8 mouse cellular contexts compared by ENCODE assay signal in genomic region chr17:47693671-47694441, GRCm38 (mm10). TPM values are rescaled to one million over a fixed set of nuclear protein-coding genes. Genes with fewer than 3 reads are reported as not detected.
A peak's percentile ranks its signal among the peaks of the same experiment; 100 is the strongest.
DNase-seq lines count a peak whose midpoint lies in the region; ATAC-seq and TF ChIP-seq lines count a peak whose summit lies in the region.

No protein-coding gene starts in this region.

- no peaks in the 10 kb centered on the region; the same call in 1 of the 2 replicates for H3K4me1 ChIP-seq in embryonic facial prominence, embryonic 14.5 days (ENCODE audit: control insufficient read depth, insufficient read depth, low read length)
- peaks cover 41% of the 10 kb centered on the region for H3K4me1 ChIP-seq in hindbrain, embryonic 10.5 days (replicated peaks)
- peaks cover 0 to 4% of the 10 kb centered on the region in 2 experiments; a peak in 2 of 4 replicates for H3K4me1 ChIP-seq in liver, embryonic 14.5 days (replicated peaks; ENCODE audit: control insufficient read depth in 2 of 2, insufficient read depth in 2 of 2, low read length in 1 of 2)

- H3K27ac ChIP-seq in embryonic facial prominence, embryonic 14.5 days (replicated peaks; ENCODE audit: low read depth, low read length): no peak overlapping the region
- peak overlapping the region; percentile 94 for H3K27ac ChIP-seq in hindbrain, embryonic 10.5 days
- no peak overlapping the region for H3K27ac ChIP-seq in liver, embryonic 14.5 days

- H3K36me3 ChIP-seq in embryonic facial prominence, embryonic 14.5 days (ENCODE audit: control insufficient read depth, insufficient read depth, low read length): 0 out of 2 replicates have a peak, but pooled peaks cover 4% of the 10 kb centered on the region
- peaks cover 12% of the 10 kb centered on the region; the same call in 1 of the 2 replicates for H3K36me3 ChIP-seq in hindbrain, embryonic 10.5 days
- H3K36me3 ChIP-seq in liver, embryonic 14.5 days (replicated peaks; ENCODE audit: control insufficient read depth, insufficient read depth, low read depth): no peaks in the 10 kb centered on the region

- TF ChIP-seq CTCF in liver, embryonic 14.5 days (IDR thresholded peaks at IDR 0.05; ENCODE audit: low read depth): no peak

- peak overlapping the region; percentile 84 for H3K4me2 ChIP-seq in embryonic facial prominence, embryonic 14.5 days (ENCODE audit: low read depth, low read length)
- peak overlapping the region; percentile 83 for H3K4me2 ChIP-seq in liver, embryonic 14.5 days (ENCODE audit: low read depth)

- H3K9ac ChIP-seq in embryonic facial prominence, embryonic 14.5 days (ENCODE audit: low read depth, low read length): peak overlapping the region; percentile 87
- no peak overlapping the region; the same call in 1 of the 2 replicates for H3K9ac ChIP-seq in liver, embryonic 14.5 days (replicated peaks)

- TF ChIP-seq EP300 in liver, embryonic 14.5 days (IDR thresholded peaks at IDR 0.05; ENCODE audit: low read depth): no peak

- H3K9me3 ChIP-seq in embryonic facial prominence, embryonic 14.5 days (ENCODE audit: control insufficient read depth, low read length): no peaks in the 10 kb centered on the region
- H3K9me3 ChIP-seq in hindbrain, embryonic 10.5 days: no peaks in the 10 kb centered on the region
- no peaks in the 10 kb centered on the region for H3K9me3 ChIP-seq in liver, embryonic 14.5 days (ENCODE audit: control insufficient read depth, low read length)

- DNase-seq in gastrocnemius, adult 8-10 months (ENCODE audit: low spot score in 2 of 2): peak; percentile 8 to 22
- DNase-seq in gastrocnemius, postnatal 14 days: no peak
- no peak for DNase-seq in embryonic facial prominence, embryonic 14.5 days (ENCODE audit: low spot score)
- DNase-seq in hindbrain, embryonic 10.5 days (ENCODE audit: low spot score): no peak
- no peak for DNase-seq in liver, embryonic 14.5 days (ENCODE audit: low read depth in 3 of 3, low spot score in 3 of 3)
- DNase-seq in retina, embryonic 14.5 days (ENCODE audit: low spot score): no peak
- no peak for DNase-seq in left cerebral cortex, adult 11 months (ENCODE audit: low spot score)

- no peaks in the 10 kb centered on the region for H3K27me3 ChIP-seq in embryonic facial prominence, embryonic 14.5 days (replicated peaks; ENCODE audit: control insufficient read depth, insufficient read depth, low read length)
- H3K27me3 ChIP-seq in hindbrain, embryonic 10.5 days (ENCODE audit: insufficient read depth, poor library complexity, severe bottlenecking): peaks cover 51% of the 10 kb centered on the region
- H3K27me3 ChIP-seq in liver, embryonic 14.5 days (ENCODE audit: control insufficient read depth, insufficient read depth, low read length): peaks cover 20% of the 10 kb centered on the region

- intact Hi-C loops in gastrocnemius, postnatal 14 days (cut with DNase I; ENCODE audit: low total_unique reads): loop anchor here (5.0 kb wide), 1 partner anchor 77 kb away; no protein-coding TSS in a partner anchor

- WGBS in embryonic facial prominence, embryonic 14.5 days: 39% methylated on average over 13 of the region's 13 CpGs
- 35% methylated on average over 13 of the region's 13 CpGs for WGBS in hindbrain, embryonic 10.5 days
- 43% methylated on average over 13 of the region's 13 CpGs for WGBS in liver, embryonic 14.5 days (ENCODE audit: insufficient replicate concordance)

- ATAC-seq in embryonic facial prominence, embryonic 14.5 days (ENCODE audit: low read depth): no peak
- no peak for ATAC-seq in liver, embryonic 14.5 days (ENCODE audit: insufficient read depth)
- ATAC-seq in granulocyte monocyte progenitor cell, adult 5-6 weeks (replicated peaks; ENCODE audit: poor library complexity, severe bottlenecking): no peak

- H3K4me3 ChIP-seq in embryonic facial prominence, embryonic 14.5 days (ENCODE audit: low read depth, low read length): peak overlapping the region; percentile 85
- peak overlapping the region; percentile 78 for H3K4me3 ChIP-seq in hindbrain, embryonic 10.5 days
- H3K4me3 ChIP-seq in liver, embryonic 14.5 days (ENCODE audit: insufficient read depth in 1 of 2, low read depth in 2 of 2, low read length in 2 of 2): peak overlapping the region; percentile 56 to 62

RNA-seq across cellular contexts. Expression of gene Gm21981, which starts 0.4 kb away (rescaled TPM):
- under 1 TPM in 2 of 4 experiments, not detected in 2; 0.17 to 0.39 TPM for total RNA-seq in gastrocnemius, adult 8-10 months (2022)
- under 1 TPM; 0.24 to 0.47 TPM for total RNA-seq in gastrocnemius, postnatal 14 days (2021)
- polyA plus RNA-seq in embryonic facial prominence, embryonic 14.5 days (2014; fragmentation: Nextera tagmentation; extraction: Ambion mirVana): 1.5 and 2.1 TPM in 2 replicates
- 0.27 and 0.86 TPM in 2 replicates for polyA plus RNA-seq in hindbrain, embryonic 10.5 days (2016; fragmentation: Nextera tagmentation; extraction: Ambion mirVana)
- polyA plus RNA-seq in liver, embryonic 14.5 days (2012; rRNA removed): 0.18 and 0.32 TPM in 2 replicates
- 0.30 TPM in 1 of 2 replicates, not detected in the other for polyA plus RNA-seq in liver, embryonic 14.5 days (2014; fragmentation: Nextera tagmentation; extraction: Ambion mirVana)
- total RNA-seq in granulocyte monocyte progenitor cell, adult 5-6 weeks (2014; fragmentation: Nextera tagmentation): not detected in 2 replicates
- total RNA-seq in granulocyte monocyte progenitor cell, adult 5-6 weeks (2017): 1.0 TPM in 1 of 2 replicates, not detected in the other

RNA-seq across cellular contexts. Expression of gene Prickle4, which starts 0.7 kb away (rescaled TPM):
- total RNA-seq in gastrocnemius, adult 8-10 months (2022): 1 to 10 TPM in 3 of 4 experiments, under 1 TPM in 1; 0.56 to 3.3 (median 2.3) TPM
- total RNA-seq in gastrocnemius, postnatal 14 days (2021): 1 to 10 TPM; 1.3 to 2.2 TPM
- polyA plus RNA-seq in embryonic facial prominence, embryonic 14.5 days (2014; fragmentation: Nextera tagmentation; extraction: Ambion mirVana): 1.8 and 2.1 TPM in 2 replicates
- polyA plus RNA-seq in hindbrain, embryonic 10.5 days (2016; fragmentation: Nextera tagmentation; extraction: Ambion mirVana): 0.34 and 0.66 TPM in 2 replicates
- 0.11 TPM in 1 of 2 replicates, not detected in the other for polyA plus RNA-seq in liver, embryonic 14.5 days (2012; rRNA removed)
- polyA plus RNA-seq in liver, embryonic 14.5 days (2014; fragmentation: Nextera tagmentation; extraction: Ambion mirVana): 0.23 TPM in 1 of 2 replicates, not detected in the other
- total RNA-seq in granulocyte monocyte progenitor cell, adult 5-6 weeks (2014; fragmentation: Nextera tagmentation): not detected in 2 replicates
- total RNA-seq in granulocyte monocyte progenitor cell, adult 5-6 weeks (2017): 0.62 TPM in 1 of 2 replicates, not detected in the other

RNA-seq across cellular contexts. Expression of gene Frs3, which starts 5.0 kb away (rescaled TPM):
- 1 to 10 TPM; 4.3 to 6.0 (median 5.2) TPM for total RNA-seq in gastrocnemius, adult 8-10 months (2022)
- 1 to 10 TPM; 3.0 to 3.1 TPM for total RNA-seq in gastrocnemius, postnatal 14 days (2021)
- polyA plus RNA-seq in embryonic facial prominence, embryonic 14.5 days (2014; fragmentation: Nextera tagmentation; extraction: Ambion mirVana): 4.0 and 4.2 TPM in 2 replicates
- polyA plus RNA-seq in hindbrain, embryonic 10.5 days (2016; fragmentation: Nextera tagmentation; extraction: Ambion mirVana): 9.5 and 12.7 TPM in 2 replicates
- 3.0 and 3.7 TPM in 2 replicates for polyA plus RNA-seq in liver, embryonic 14.5 days (2012; rRNA removed)
- 0.67 and 0.91 TPM in 2 replicates for polyA plus RNA-seq in liver, embryonic 14.5 days (2014; fragmentation: Nextera tagmentation; extraction: Ambion mirVana)
- total RNA-seq in granulocyte monocyte progenitor cell, adult 5-6 weeks (2014; fragmentation: Nextera tagmentation): 0.15 TPM in 1 of 2 replicates, not detected in the other
- total RNA-seq in granulocyte monocyte progenitor cell, adult 5-6 weeks (2017): 0.22 TPM in 1 of 2 replicates, not detected in the other

RNA-seq across cellular contexts. Expression of gene Tomm6, which starts 5.7 kb away (rescaled TPM):
- 100 to 1,000 TPM; 106 to 129 (median 114) TPM for total RNA-seq in gastrocnemius, adult 8-10 months (2022)
- total RNA-seq in gastrocnemius, postnatal 14 days (2021): 100 to 1,000 TPM; 147 to 153 TPM
- 365 and 382 TPM in 2 replicates for polyA plus RNA-seq in embryonic facial prominence, embryonic 14.5 days (2014; fragmentation: Nextera tagmentation; extraction: Ambion mirVana)
- polyA plus RNA-seq in hindbrain, embryonic 10.5 days (2016; fragmentation: Nextera tagmentation; extraction: Ambion mirVana): 369 and 408 TPM in 2 replicates
- polyA plus RNA-seq in liver, embryonic 14.5 days (2012; rRNA removed): 63.2 and 88.6 TPM in 2 replicates
- polyA plus RNA-seq in liver, embryonic 14.5 days (2014; fragmentation: Nextera tagmentation; extraction: Ambion mirVana): 244 and 251 TPM in 2 replicates
- total RNA-seq in granulocyte monocyte progenitor cell, adult 5-6 weeks (2014; fragmentation: Nextera tagmentation): 315 and 346 TPM in 2 replicates
- 46.0 and 46.4 TPM in 2 replicates for total RNA-seq in granulocyte monocyte progenitor cell, adult 5-6 weeks (2017)

RNA-seq across cellular contexts. Expression of gene Pgc, which starts 32.8 kb away (rescaled TPM):
- total RNA-seq in gastrocnemius, adult 8-10 months (2022): not detected
- not detected for total RNA-seq in gastrocnemius, postnatal 14 days (2021)
- polyA plus RNA-seq in embryonic facial prominence, embryonic 14.5 days (2014; fragmentation: Nextera tagmentation; extraction: Ambion mirVana): 0.21 TPM in 1 of 2 replicates, not detected in the other
- polyA plus RNA-seq in hindbrain, embryonic 10.5 days (2016; fragmentation: Nextera tagmentation; extraction: Ambion mirVana): 0.15 TPM in 1 of 2 replicates, not detected in the other
- not detected in 2 replicates for polyA plus RNA-seq in liver, embryonic 14.5 days (2012; rRNA removed)
- not detected in 2 replicates for polyA plus RNA-seq in liver, embryonic 14.5 days (2014; fragmentation: Nextera tagmentation; extraction: Ambion mirVana)
- total RNA-seq in granulocyte monocyte progenitor cell, adult 5-6 weeks (2014; fragmentation: Nextera tagmentation): not detected in 2 replicates
- total RNA-seq in granulocyte monocyte progenitor cell, adult 5-6 weeks (2017): not detected in 2 replicates

Comparison
In these comparisons a context has a peak if more than half of its experiments do, and no peak if none do; other contexts are left out.
1. DNase-seq: peak in gastrocnemius, adult 8-10 months (2 of 2); none in gastrocnemius, postnatal 14 days (single experiment), embryonic facial prominence, embryonic 14.5 days (single experiment), hindbrain, embryonic 10.5 days (single experiment), liver, embryonic 14.5 days (0 of 3), retina, embryonic 14.5 days (single experiment) and left cerebral cortex, adult 11 months (single experiment).
2. Peak in every context shown above with its lines, with median percentiles within 50 percentile points of each other: H3K4me3 ChIP-seq.